Mouse (Mus musculus) bone marrow, adult 2 months (tissue): ENCODE data around the gene Cym.

Source experiments
- CTCF ChIP-seq: fragments of 200-500 bp; IDR thresholded peaks from 2 replicates; pipeline ENCODE4 v1.5.1; 2011; ENCODE audit warnings: low read length, control low read depth; ENCODE audit not compliant: control insufficient read depth, insufficient read depth
- POLR2A ChIP-seq: fragments of 200-500 bp; IDR thresholded peaks from 2 replicates; pipeline ENCODE4 v1.6.1; 2011; ENCODE audit warnings: low read depth, mild to moderate bottlenecking, control low read depth, low read length, borderline replicate concordance; ENCODE audit not compliant: control insufficient read depth

DNA sequence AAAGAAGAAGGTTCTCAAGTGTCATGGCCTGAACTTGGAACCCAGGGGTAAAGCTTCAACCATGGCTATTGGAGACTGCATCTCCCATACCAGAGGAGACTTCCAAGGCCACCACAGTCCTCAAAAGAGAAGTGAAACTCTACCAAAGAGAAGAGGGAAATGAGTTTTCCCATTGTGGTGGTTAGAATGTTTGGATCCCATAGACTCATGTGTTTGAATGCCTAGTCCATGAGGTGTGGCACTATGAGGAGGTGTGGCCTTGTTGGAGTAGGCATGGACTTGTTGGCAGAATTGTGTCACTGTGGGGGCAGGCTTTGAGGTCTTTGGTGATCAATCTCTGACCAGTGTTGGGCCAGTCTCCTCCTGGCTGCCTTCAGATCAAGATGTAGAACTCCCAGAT is 16.4 kb downstream of the Cym start:
- TF ChIP-seq POLR2A (no peak), CTCF (no peak)
